Mouse (Mus musculus): Measurements from ENCODE around the gene Ackr2. TPM values are rescaled to one million over a fixed set of nuclear protein-coding genes. Genes with fewer than 3 reads are reported as not detected.

Gene Ackr2
- polyA plus RNA-seq, 1 experiment = not detected

- Histone ChIP-seq H3K9me3 (ENCODE audit: control insufficient read depth, low read length) (no peaks in the 10 kb centered on the region), H3K4me1 (ENCODE audit: control insufficient read depth) (no peaks in the 10 kb centered on the region), H3K4me3 (replicated peaks) (no peak overlapping the region), H3K27me3 (ENCODE audit: control insufficient read depth) (no peaks in the 10 kb centered on the region), H3K36me3 (ENCODE audit: control insufficient read depth) (no peaks in the 10 kb centered on the region)
- TF ChIP-seq GATA1 (IDR thresholded peaks at IDR 0.05; ENCODE audit: low read length) (no peak), TAL1 (IDR thresholded peaks at IDR 0.05; ENCODE audit: low read length) (no peak)
These were observed 2.2 kb downstream of the Ackr2 start for GRCm38 (mm10) chr9:121900282-121900855.

DNA sequence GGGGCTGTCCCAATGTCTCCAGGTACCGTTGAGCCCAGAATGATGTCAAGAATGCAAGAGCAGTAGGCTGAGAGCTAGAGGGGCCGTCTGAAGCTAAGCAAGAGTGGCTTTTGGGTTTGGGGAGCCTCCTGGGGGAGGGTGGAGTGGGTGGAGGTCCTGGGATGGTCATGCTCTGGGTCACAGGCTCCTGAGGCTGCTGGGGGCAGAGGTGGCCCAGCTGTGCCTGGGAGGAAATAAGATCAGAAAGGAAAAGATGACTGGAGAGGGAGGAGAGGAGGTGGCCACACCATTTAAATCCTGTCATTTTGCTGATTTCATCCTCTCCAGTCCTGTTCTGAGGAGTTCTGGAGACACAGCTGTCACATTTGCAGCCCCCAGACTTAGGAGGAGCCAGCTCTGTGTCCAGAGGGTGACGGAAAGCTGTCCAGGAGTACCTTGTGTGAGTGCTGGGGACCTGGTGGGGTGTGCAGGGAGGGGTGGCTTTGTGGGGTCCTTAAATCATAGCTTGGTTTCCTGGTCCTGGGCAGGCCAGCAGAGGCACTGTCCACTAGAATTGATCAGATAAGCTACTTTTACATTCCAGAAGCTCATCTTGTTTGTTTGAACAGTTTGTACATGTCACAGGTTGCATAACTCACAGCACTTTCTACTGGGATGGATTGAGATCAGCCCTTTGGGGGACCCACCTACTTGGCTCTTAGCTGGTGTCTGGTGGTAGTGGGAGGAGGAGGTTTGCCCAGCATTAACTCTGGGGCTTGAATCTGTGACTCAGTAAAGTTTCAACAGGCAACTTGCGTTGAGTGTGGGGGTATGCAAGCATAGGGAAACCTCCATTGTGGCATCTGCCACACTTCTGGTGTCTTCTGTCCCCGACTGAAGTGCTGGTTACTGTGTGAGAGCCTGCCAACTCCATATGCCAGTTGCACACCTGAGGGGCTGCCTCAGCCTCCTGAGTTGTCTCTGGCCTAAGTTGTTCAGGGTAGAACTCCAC, 3.9 kb downstream of the Ackr2 start:
- H3K36me3 ChIP-seq (ENCODE audit: control insufficient read depth) = no peaks in the 10 kb centered on the region
- TF ChIP-seq GATA1 (IDR thresholded peaks at IDR 0.05; ENCODE audit: low read length) = no peak
- TF ChIP-seq TAL1 (IDR thresholded peaks at IDR 0.05; ENCODE audit: low read length) = no peak
- H3K9me3 ChIP-seq (ENCODE audit: control insufficient read depth, low read length) = no peaks in the 10 kb centered on the region
- no peaks in the 10 kb centered on the region for H3K4me1 ChIP-seq (ENCODE audit: control insufficient read depth)
- no peak overlapping the region for H3K4me3 ChIP-seq (replicated peaks)
- H3K27me3 ChIP-seq (ENCODE audit: control insufficient read depth) = no peaks in the 10 kb centered on the region

- Histone ChIP-seq H3K4me1 (ENCODE audit: control insufficient read depth) (no peaks in the 10 kb centered on the region), H3K27me3 (ENCODE audit: control insufficient read depth) (no peaks in the 10 kb centered on the region), H3K36me3 (ENCODE audit: control insufficient read depth) (no peaks in the 10 kb centered on the region), H3K9me3 (ENCODE audit: control insufficient read depth, low read length) (no peaks in the 10 kb centered on the region), H3K4me3 (replicated peaks) (no peak overlapping the region)
- no peak for TF ChIP-seq TAL1 (IDR thresholded peaks at IDR 0.05; ENCODE audit: low read length)
- TF ChIP-seq GATA1 (IDR thresholded peaks at IDR 0.05; ENCODE audit: low read length) = no peak
These were observed 5.5 kb downstream of the Ackr2 start for GRCm38 (mm10) chr9:121903476-121904305.

DNA sequence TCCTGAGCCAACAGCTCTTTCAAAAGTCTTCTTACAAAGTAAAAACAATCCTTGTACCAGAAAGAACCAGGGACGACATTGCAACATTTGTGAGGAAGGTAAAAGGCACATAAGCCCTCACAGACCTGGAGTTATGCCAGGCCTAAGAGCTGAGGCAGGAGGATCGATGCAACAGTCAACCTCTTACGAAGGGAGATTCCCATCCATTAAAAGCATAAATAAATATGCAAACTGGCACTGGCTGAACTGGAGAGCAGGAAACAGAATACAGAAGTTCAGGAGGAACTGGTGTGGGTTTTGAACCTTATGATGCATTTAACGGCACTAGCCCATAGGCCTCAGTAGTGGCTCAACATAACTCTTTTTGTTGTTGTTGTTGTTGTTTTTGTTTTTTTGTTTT, 6.2 kb downstream of the Ackr2 start:
- no peaks in the 10 kb centered on the region for H3K4me1 ChIP-seq (ENCODE audit: control insufficient read depth)
- H3K4me3 ChIP-seq (replicated peaks) = no peak overlapping the region
- no peaks in the 10 kb centered on the region for H3K36me3 ChIP-seq (ENCODE audit: control insufficient read depth)
- TF ChIP-seq GATA1 (IDR thresholded peaks at IDR 0.05; ENCODE audit: low read length) (no peak), TAL1 (IDR thresholded peaks at IDR 0.05; ENCODE audit: low read length) (no peak)
- H3K27me3 ChIP-seq (ENCODE audit: control insufficient read depth) = no peaks in the 10 kb centered on the region
- no peaks in the 10 kb centered on the region for H3K9me3 ChIP-seq (ENCODE audit: control insufficient read depth, low read length)

DNA sequence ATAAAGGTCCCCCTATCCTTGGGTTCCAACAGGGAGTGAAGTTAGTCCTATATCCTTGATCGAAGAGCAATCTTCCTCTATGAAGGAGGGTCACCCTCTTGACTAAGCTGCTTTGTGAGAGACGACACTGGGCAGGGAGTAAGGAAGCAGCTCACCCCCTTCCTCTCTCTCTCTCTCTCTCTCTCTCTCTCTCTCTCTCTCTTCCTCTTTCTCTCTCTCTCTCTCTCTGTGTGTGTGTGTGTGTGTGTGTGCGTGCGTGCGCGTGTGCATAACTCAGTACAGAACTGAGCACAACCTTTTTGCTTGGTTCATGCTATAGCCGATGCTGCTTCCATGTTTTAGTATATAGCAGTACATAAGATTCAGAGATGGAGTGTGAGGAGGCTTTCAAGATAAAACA, 6.8 kb downstream of the Ackr2 start:
- Histone ChIP-seq H3K27me3 (ENCODE audit: control insufficient read depth) (no peaks in the 10 kb centered on the region), H3K9me3 (ENCODE audit: control insufficient read depth, low read length) (no peaks in the 10 kb centered on the region), H3K4me3 (replicated peaks) (no peak overlapping the region), H3K4me1 (ENCODE audit: control insufficient read depth) (no peaks in the 10 kb centered on the region), H3K36me3 (ENCODE audit: control insufficient read depth) (no peaks in the 10 kb centered on the region)
- TF ChIP-seq TAL1 (IDR thresholded peaks at IDR 0.05; ENCODE audit: low read length) = no peak

GRCm38 (mm10) chr9:121905556-121906185, 7.5 kb downstream of the Ackr2 start:
- no peaks in the 10 kb centered on the region for H3K4me1 ChIP-seq (ENCODE audit: control insufficient read depth)
- H3K9me3 ChIP-seq (ENCODE audit: control insufficient read depth, low read length) = no peaks in the 10 kb centered on the region
- H3K4me3 ChIP-seq (replicated peaks) = no peak overlapping the region
- H3K36me3 ChIP-seq (ENCODE audit: control insufficient read depth) = no peaks in the 10 kb centered on the region
- no peaks in the 10 kb centered on the region for H3K27me3 ChIP-seq (ENCODE audit: control insufficient read depth)
- TF ChIP-seq GATA1 (IDR thresholded peaks at IDR 0.05; ENCODE audit: low read length) = no peak
- no peak for TF ChIP-seq TAL1 (IDR thresholded peaks at IDR 0.05; ENCODE audit: low read length)

GRCm38 (mm10) chr9:121906456-121906855, 8.3 kb downstream of the Ackr2 start:
- H3K36me3 ChIP-seq (ENCODE audit: control insufficient read depth) = no peaks in the 10 kb centered on the region
- H3K4me1 ChIP-seq (ENCODE audit: control insufficient read depth) = no peaks in the 10 kb centered on the region
- no peaks in the 10 kb centered on the region for H3K9me3 ChIP-seq (ENCODE audit: control insufficient read depth, low read length)
- H3K27me3 ChIP-seq (ENCODE audit: control insufficient read depth) = no peaks in the 10 kb centered on the region
- TF ChIP-seq TAL1 (IDR thresholded peaks at IDR 0.05; ENCODE audit: low read length) (no peak), GATA1 (IDR thresholded peaks at IDR 0.05; ENCODE audit: low read length) (no peak)
- H3K4me3 ChIP-seq (replicated peaks) = no peak overlapping the region

- no peaks in the 10 kb centered on the region for H3K27me3 ChIP-seq (ENCODE audit: control insufficient read depth)
These were observed 9.4 kb downstream of the Ackr2 start for GRCm38 (mm10) chr9:121907356-121908070.

More at GRCm38 (mm10) chr9:121907356-121908070, 9.4 kb downstream of the Ackr2 start:
- TF ChIP-seq TAL1 (IDR thresholded peaks at IDR 0.05; ENCODE audit: low read length) = no peak
- no peak for TF ChIP-seq GATA1 (IDR thresholded peaks at IDR 0.05; ENCODE audit: low read length)
- no peaks in the 10 kb centered on the region for H3K9me3 ChIP-seq (ENCODE audit: control insufficient read depth, low read length)
- H3K4me3 ChIP-seq (replicated peaks) = no peak overlapping the region
- H3K4me1 ChIP-seq (ENCODE audit: control insufficient read depth) = no peaks in the 10 kb centered on the region
- no peaks in the 10 kb centered on the region for H3K36me3 ChIP-seq (ENCODE audit: control insufficient read depth)

All from erythroblast, embryonic 14.5 days (primary cell).